Mouse (Mus musculus) B cell, adult 2 months (primary cell): Measurements from ENCODE around the gene Fam69b.

Experiments used
- DNase-seq, 2 experiments: peaks; one replicate each; pipeline ENCODE4 v3.0.0; 2022

The Fam69b gene

DNA sequence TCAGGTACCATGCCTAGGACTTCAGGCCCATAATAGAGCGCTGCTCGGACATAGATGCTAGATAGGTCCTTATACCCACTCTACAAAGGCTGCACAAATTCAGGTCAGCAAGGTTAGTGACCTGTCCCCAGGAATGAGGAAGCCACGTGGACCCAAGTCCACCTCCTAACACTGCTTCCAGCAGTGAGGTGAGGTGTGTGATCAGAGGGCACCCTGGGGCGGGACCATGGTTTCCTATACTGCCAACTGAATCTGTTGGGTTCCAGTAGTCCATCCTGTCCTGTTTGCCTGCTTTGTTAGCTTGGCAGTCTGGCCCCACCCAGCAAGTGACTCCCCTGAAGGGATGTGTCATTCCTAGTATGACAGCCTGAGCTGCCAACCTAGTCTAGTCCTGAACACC lies 28.3 kb upstream of the Fam69b start:
- no peak for DNase-seq

GRCm38 (mm10) chr2:26600664-26601063 lies 27.6 kb upstream of the Fam69b start:
- no peak for DNase-seq

DNA sequence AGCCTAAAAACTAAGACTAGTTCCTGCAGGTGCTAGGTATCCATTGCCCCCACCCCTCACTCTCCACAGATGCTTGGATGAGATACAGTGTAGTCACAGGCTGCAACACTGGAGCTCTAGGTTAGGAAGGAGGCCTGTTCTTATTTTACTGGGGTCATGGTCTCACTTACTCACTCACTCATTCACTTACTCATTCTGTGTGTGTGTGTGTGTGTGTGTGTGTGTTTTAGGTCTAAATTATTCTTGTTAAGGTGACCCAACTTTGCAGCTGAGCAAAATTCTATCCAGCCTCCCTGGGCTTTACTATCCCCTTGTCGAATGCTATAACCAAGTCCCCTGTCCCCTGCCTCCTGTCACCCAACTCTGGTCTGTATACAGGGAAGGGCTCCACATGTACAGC lies 26.7 kb upstream of the Fam69b start:
- DNase-seq: no peak

DNA sequence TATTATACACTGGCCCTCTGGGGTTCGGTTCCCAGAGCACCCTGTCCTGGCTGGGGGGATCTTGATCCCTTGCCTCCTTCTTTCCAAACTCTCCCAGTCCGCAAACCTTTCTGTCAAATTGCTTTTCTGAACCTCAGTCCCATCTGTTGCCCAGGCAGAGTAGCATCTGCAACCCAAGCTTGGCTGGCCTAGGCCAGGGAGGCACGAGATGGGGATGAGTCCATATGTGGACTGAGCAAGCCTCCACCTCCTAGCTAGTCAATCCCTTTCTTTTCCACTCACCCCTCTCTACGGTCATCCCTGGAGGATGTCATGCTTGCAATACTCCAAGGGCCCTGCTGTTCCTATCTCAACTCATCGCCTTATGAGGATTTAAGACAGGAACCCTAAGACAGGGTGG lies 25.6 kb upstream of the Fam69b start:
- DNase-seq: no peak

DNA sequence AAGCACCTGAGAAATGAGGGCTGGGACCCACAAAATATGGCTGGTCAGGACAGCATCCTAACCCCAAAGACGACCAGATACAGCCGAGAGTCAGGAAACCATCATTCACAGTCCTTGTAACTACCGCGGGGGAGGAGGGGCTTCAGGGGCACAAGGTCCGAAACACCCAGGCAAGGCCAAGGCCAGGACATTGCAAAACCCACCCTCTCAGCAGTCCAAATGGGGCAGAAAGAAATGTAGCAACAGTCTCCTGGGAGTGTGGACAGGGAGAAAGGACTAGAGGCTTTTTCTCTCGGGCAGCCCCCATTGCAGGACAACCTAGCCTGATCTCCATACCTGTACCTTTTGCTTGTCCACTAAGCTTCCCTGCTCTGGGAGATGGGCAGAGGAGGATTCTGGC lies 25.1 kb upstream of the Fam69b start:
- DNase-seq: no peak

DNA sequence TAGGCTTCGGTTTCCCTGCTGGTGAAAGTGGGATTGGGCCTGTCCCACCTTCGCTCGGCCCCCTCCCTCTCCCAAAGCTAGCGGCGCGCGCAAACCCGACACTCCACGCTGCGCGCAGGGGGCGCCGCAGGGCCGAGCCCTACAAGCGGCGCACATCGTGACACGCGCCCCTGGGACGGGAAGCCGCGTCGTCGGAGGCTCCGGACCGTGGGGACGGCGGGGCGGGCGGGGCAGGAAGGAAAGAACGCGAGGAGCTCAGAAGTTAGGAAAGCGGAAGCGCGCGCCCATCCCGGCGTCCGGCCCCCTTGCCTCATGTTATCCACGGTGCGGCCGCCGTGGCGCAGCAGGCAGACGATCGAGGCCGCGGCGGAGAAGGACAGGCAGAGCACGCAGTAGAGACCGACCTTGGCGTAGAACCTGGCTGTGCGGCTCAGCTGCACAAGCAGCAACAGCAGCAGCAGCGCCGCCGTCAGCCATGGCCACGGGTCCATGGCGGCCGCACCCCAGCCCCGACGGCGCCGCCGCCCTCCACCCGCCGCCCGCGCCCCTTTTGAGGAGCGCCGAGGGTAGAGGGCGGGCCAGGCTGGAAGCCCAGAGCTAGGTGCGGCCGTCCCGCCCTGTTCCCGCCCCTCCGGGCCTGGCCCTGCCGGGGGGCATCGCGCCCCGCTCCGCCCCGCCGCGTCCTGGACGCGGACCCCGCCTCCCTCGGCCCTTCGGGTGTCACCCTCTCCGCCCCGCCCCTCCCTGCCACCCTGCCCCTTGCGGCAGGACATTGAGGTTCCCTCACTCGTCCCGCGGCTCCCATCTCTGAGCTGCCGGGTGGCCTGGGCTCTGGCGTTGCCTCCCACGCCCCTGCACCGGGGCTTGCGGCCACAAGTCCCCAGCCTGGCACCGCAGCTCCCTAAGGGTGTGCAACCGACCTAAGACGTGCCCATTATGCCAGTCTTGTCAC lies 24.3 kb upstream of the Fam69b start, which contains the start of gene Agpat2:
Gene Agpat2, minus strand, starts transcription at position 698 of the 952 bp plus-strand sequence.
- DNase-seq: peak; percentile 77 to 79

DNA sequence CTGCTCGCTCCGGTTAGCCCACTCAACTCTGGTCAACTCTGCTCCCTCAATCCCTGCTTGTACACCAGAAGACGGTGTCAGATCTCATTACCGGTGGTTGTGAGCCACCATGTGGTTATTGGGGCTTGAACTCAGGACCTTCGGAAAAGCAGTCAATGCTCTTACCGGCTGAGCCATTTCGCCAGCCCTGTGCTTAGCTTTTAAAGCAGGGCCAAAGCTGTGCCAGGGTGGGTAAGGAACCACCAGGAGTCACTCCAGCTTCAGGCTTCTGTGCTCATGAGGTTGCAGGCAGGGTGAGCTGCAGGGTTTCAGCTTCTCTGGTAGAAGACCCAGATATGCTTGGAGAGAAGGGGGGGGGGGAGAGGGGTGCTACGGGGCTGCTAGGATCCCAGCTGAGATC lies 22.9 kb upstream of the Fam69b start:
- no peak for DNase-seq

- DNase-seq: no peak
Measured at GRCm38 (mm10) chr2:26606579-26606978, 21.7 kb upstream of the Fam69b start.

DNA sequence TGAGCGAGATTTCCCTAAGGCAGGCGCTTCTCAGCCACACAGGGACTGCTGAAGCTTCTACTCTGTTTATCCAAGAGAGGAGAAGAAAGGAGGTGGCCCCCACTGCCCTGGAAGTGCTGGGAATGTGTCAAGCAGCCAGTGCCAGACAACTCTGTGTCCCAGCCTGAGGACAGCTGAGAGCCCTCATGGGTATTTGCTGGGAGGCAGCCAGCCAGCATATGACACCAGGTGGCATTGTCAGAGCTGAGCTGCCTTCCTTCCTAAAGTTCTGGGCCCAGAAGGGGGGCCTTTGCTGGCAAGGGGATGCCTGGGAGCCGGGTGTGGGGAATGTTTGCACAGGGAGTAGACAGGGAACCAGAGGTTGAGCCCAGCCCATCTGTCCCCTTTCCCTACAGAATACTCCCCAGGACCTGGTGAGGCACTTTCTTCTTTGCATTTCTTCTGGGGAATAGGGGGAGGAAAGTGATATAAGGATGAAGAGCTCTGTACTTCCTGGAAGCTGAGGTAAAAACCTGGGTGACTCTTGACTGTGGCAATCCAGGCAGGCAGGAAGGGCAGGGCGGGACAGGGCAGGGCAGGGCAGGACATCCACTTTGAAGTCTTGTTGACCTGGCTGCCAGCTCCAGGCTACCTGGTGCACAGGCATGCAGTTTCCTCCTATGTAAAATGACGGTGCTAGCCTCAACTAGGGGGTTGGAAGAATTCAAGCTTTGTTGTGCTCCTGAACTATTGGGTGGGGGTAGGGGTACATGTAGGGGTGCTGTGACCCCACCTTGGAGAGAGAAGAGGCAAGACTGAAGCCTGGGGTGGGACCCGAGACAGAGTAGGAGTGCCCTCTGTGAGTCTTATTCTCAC lies 21.0 kb upstream of the Fam69b start:
- no peak for DNase-seq

GRCm38 (mm10) chr2:26608781-26609180 lies 19.5 kb upstream of the Fam69b start:
- DNase-seq: no peak

DNA sequence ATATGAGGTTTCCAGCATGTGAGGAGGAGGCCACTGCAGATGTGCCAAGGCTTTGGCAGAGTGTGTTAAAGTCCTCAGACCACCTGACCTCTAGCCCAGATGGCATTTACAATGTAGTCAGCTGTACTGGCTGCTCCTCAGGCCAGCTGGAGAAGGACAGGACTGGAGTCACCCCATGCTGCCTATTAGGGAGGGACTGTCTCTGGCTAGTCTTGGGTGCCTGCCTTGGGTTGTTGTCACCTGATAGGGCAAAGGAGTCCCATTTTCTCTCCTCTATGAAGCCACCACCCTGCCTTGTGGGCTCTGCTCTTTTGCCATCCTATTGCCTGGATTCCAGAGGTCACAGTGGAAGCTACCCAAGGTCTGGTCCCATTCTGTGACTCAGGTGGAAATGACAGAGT lies 19.0 kb upstream of the Fam69b start:
- no peak for DNase-seq

GRCm38 (mm10) chr2:26610526-26610925 lies 17.7 kb upstream of the Fam69b start:
- no peak for DNase-seq

DNA sequence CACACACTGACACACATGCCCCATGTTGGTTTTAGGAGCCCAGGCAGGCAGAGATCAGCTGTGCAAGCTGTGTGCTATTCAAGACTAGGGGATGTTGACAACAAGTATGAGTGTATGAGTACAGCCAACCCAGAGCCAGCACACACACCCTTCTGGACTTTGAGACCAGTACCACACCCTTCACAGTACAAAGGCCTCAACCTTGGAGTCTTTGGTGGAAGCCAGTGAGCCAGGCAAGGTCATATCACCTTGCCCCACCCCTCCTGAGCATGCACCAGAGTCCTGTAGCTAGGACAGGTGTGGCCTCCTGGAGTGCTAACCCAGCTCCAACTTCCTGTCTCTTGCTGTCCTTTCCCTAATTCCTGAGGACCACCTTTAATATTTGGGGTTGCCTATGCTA lies 17.2 kb upstream of the Fam69b start:
- no peak for DNase-seq

DNA sequence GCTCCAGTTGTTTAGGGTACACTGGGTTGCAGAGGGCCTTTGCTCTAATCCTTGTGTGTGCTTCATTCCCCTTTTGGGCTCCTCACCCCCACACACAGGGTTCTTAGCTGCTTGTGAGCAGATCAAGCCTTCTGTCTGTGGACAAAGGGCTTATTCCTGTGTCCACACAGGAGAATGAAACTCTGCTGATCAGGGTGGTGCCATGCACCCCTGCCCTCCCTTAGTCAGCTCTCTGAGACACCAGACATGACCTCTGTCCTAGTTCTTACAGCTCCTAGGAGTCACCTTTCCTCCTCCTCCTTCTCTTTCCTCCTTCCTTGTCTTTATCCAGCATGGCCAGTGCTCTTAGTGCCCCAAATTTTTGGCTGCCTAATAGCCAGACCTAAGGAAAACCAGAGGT lies 16.4 kb upstream of the Fam69b start:
- DNase-seq: no peak

DNA sequence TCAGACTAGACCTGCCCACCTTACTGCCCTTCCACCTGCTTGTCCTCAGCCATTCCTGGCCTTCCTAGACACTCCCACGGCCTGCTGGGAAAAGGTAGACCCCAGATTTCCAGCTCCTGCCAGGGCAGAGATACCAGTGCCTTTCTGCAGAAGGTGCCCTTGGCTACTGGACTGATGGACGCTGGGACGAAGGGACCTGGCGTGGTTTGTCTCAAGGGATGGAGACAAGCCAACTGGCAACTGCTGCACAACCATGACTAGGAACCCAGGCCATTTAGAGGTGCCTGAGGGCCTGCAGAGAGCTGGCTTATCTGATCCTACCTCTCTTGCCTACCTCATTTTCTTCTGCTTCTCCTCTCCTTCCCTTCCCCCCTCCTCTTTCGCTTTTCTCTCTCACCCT lies 13.4 kb upstream of the Fam69b start:
- no peak for DNase-seq

DNA sequence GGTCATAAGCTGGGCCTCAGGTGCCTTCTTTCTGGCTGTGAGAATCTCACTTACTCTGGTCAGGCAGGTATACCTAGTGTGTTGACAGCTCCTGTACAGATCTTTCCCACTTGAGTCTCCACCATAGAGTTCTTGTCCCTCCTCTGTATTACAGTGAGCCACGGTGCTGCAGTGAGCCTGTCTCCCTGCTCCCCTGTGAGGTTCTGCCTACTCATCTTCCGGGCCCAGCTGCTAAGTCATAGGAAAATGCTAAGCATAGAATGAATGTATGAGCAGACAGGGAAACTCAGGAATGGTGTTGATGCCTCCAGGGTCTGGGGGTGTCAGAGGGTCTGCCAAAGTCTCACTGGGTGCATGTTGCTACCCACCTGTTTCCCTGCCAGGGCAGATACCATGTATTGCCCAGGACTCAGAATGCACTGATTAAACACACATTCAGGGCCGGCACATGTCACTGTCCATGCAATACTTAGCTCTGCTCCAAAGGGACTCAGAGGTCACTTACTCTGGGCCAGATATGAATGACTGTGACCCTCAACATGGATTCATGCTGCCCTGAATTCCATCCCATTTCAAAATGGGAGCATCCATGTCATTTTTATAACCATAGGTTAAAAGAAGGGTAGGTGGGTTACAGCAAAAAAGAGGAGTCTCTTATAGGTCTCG lies 12.7 kb upstream of the Fam69b start:
- DNase-seq: no peak

GRCm38 (mm10) chr2:26617331-26617730 lies 10.9 kb upstream of the Fam69b start:
- no peak for DNase-seq

- DNase-seq: no peak
Measured at GRCm38 (mm10) chr2:26617928-26618327, 10.3 kb upstream of the Fam69b start.

DNA sequence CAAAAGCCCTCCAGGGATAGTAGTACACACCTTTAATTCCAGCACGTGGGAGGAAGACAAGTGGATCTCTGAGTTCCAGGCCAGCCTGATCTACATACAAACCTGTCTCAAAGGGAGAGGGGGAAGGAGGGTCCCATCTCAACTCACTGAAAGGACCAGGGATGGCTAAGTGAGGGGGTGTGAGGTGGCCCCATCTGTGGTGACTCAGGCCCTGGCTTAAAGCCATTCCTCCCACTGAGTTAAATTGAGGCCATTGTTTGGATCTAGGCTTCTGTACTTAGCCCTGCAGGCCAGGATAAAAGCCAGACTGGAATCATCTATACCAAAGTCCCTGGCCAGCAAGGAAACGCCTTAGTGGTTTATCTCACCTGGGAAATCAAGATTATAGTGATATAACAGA lies 7.0 kb upstream of the Fam69b start:
- no peak for DNase-seq

- DNase-seq: no peak
Measured at GRCm38 (mm10) chr2:26622984-26623383, 5.3 kb upstream of the Fam69b start.

DNA sequence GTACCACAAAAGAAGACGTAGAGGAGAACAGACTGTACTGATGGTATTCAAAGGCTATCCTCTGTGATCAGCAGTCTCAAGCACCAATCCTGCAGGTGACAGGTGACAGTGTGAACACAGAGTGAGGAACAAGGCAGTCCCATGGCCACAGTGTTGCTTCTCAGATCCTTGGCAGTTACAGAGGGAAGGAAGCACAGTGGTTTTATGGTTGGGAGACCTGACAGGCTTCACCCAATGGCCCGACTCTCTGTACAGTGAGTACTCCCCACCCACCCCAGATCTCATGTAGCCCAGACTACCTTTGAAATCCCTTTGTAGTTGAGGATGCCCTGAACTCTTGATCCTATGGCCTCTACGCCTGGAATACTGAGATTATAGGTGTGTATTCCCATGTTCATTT lies 2.8 kb upstream of the Fam69b start:
- no peak for DNase-seq

- DNase-seq: no peak
Measured at GRCm38 (mm10) chr2:26626081-26626480, 2.2 kb upstream of the Fam69b start.

GRCm38 (mm10) chr2:26628792-26629437 lies 658 bp downstream of the Fam69b start:
- no peak for DNase-seq
